Mouse (Mus musculus): Measurements from ENCODE around the gene Cntn5. TPM values are rescaled to one million over a fixed set of nuclear protein-coding genes. Genes with fewer than 3 reads are reported as not detected.

Cntn5 gene
- polyA plus RNA-seq, 1 experiment from 2014 or later = not detected

GRCm38 (mm10) chr9:9944872-9945271 lies 959.7 kb downstream of the Cntn5 start:
- ATAC-seq (replicated peaks; ENCODE audit: low FRiP score) = no peak
- Histone ChIP-seq H3K36me3 (ENCODE audit: control insufficient read depth, insufficient read depth, low read length) (no peaks in the 10 kb centered on the region), H3K27ac (ENCODE audit: low read depth, low read length) (no peak overlapping the region), H3K9me3 (ENCODE audit: control insufficient read depth, low read length) (no peaks in the 10 kb centered on the region), H3K27me3 (replicated peaks; ENCODE audit: control insufficient read depth, insufficient read depth, low read length) (no peaks in the 10 kb centered on the region), H3K9ac (ENCODE audit: low read depth, low read length) (no peak overlapping the region), H3K4me3 (ENCODE audit: low read depth, low read length) (no peak overlapping the region), H3K4me2 (no peak overlapping the region), H3K4me1 (replicated peaks; ENCODE audit: control insufficient read depth, insufficient read depth, low read length) (no peaks in the 10 kb centered on the region)
- 70% methylated on average over 1 of the region's 1 CpGs for WGBS
- DNase-seq (ENCODE audit: low spot score) = no peak

- ATAC-seq (replicated peaks; ENCODE audit: low FRiP score) (no peak), DNase-seq (ENCODE audit: low spot score) (no peak)
- H3K27me3 ChIP-seq (replicated peaks; ENCODE audit: control insufficient read depth, insufficient read depth, low read length) = no peaks in the 10 kb centered on the region
- H3K36me3 ChIP-seq (ENCODE audit: control insufficient read depth, insufficient read depth, low read length) = no peaks in the 10 kb centered on the region
- no peaks in the 10 kb centered on the region for H3K9me3 ChIP-seq (ENCODE audit: control insufficient read depth, low read length)
- H3K4me2 ChIP-seq = no peak overlapping the region
- H3K4me3 ChIP-seq (ENCODE audit: low read depth, low read length) = no peak overlapping the region
- H3K27ac ChIP-seq (ENCODE audit: low read depth, low read length) = no peak overlapping the region
- no peak overlapping the region for H3K9ac ChIP-seq (ENCODE audit: low read depth, low read length)
- 100% methylated on average over 1 of the region's 1 CpGs for WGBS
- no peaks in the 10 kb centered on the region for H3K4me1 ChIP-seq (replicated peaks; ENCODE audit: control insufficient read depth, insufficient read depth, low read length)
Observed at GRCm38 (mm10) chr9:9937444-9938436, 966.8 kb downstream of the Cntn5 start.

- Histone ChIP-seq H3K36me3 (ENCODE audit: control insufficient read depth, insufficient read depth, low read length) (no peaks in the 10 kb centered on the region), H3K4me1 (replicated peaks; ENCODE audit: control insufficient read depth, insufficient read depth, low read length) (no peaks in the 10 kb centered on the region), H3K27me3 (replicated peaks; ENCODE audit: control insufficient read depth, insufficient read depth, low read length) (no peaks in the 10 kb centered on the region), H3K27ac (ENCODE audit: low read depth, low read length) (no peak overlapping the region), H3K9ac (ENCODE audit: low read depth, low read length) (no peak overlapping the region), H3K4me3 (ENCODE audit: low read depth, low read length) (no peak overlapping the region), H3K9me3 (ENCODE audit: control insufficient read depth, low read length) (no peaks in the 10 kb centered on the region), H3K4me2 (no peak overlapping the region)
- no peak for ATAC-seq (replicated peaks; ENCODE audit: low FRiP score)
- DNase-seq (ENCODE audit: low spot score) = no peak
- WGBS = 86% methylated on average over 3 of the region's 3 CpGs
Observed at GRCm38 (mm10) chr9:9920580-9920979, 984.0 kb downstream of the Cntn5 start.

- H3K27ac ChIP-seq (ENCODE audit: low read depth, low read length) = no peak overlapping the region
- no peak overlapping the region for H3K9ac ChIP-seq (ENCODE audit: low read depth, low read length)
- ATAC-seq (replicated peaks; ENCODE audit: low FRiP score) (no peak), DNase-seq (ENCODE audit: low spot score) (no peak)
- no peaks in the 10 kb centered on the region for H3K36me3 ChIP-seq (ENCODE audit: control insufficient read depth, insufficient read depth, low read length)
- no peaks in the 10 kb centered on the region for H3K4me1 ChIP-seq (replicated peaks; ENCODE audit: control insufficient read depth, insufficient read depth, low read length)
- no peak overlapping the region for H3K4me3 ChIP-seq (ENCODE audit: low read depth, low read length)
- 62% methylated on average over 5 of the region's 5 CpGs for WGBS
- H3K9me3 ChIP-seq (ENCODE audit: control insufficient read depth, low read length) = no peaks in the 10 kb centered on the region
- no peak overlapping the region for H3K4me2 ChIP-seq
- H3K27me3 ChIP-seq (replicated peaks; ENCODE audit: control insufficient read depth, insufficient read depth, low read length) = no peaks in the 10 kb centered on the region
Observed at GRCm38 (mm10) chr9:9899070-9899469, 1005.5 kb downstream of the Cntn5 start.

GRCm38 (mm10) chr9:9886210-9886609 lies 1018.4 kb downstream of the Cntn5 start:
- Histone ChIP-seq H3K4me3 (ENCODE audit: low read depth, low read length) (no peak overlapping the region), H3K9ac (ENCODE audit: low read depth, low read length) (no peak overlapping the region), H3K27me3 (replicated peaks; ENCODE audit: control insufficient read depth, insufficient read depth, low read length) (no peaks in the 10 kb centered on the region), H3K4me2 (no peak overlapping the region), H3K9me3 (ENCODE audit: control insufficient read depth, low read length) (no peaks in the 10 kb centered on the region), H3K36me3 (ENCODE audit: control insufficient read depth, insufficient read depth, low read length) (no peaks in the 10 kb centered on the region), H3K27ac (ENCODE audit: low read depth, low read length) (no peak overlapping the region), H3K4me1 (replicated peaks; ENCODE audit: control insufficient read depth, insufficient read depth, low read length) (no peaks in the 10 kb centered on the region)
- ATAC-seq (replicated peaks; ENCODE audit: low FRiP score) (no peak), DNase-seq (ENCODE audit: low spot score) (no peak)
- WGBS = 70% methylated on average over 6 of the region's 6 CpGs

- ATAC-seq (replicated peaks; ENCODE audit: low FRiP score) (no peak), DNase-seq (ENCODE audit: low spot score) (no peak)
- H3K4me3 ChIP-seq (ENCODE audit: low read depth, low read length) = no peak overlapping the region
- no peak overlapping the region for H3K4me2 ChIP-seq
- no peaks in the 10 kb centered on the region for H3K4me1 ChIP-seq (replicated peaks; ENCODE audit: control insufficient read depth, insufficient read depth, low read length)
- no peak overlapping the region for H3K9ac ChIP-seq (ENCODE audit: low read depth, low read length)
- H3K27ac ChIP-seq (ENCODE audit: low read depth, low read length) = no peak overlapping the region
- 72% methylated on average over 8 of the region's 8 CpGs for WGBS
- H3K27me3 ChIP-seq (replicated peaks; ENCODE audit: control insufficient read depth, insufficient read depth, low read length) = no peaks in the 10 kb centered on the region
- no peaks in the 10 kb centered on the region for H3K36me3 ChIP-seq (ENCODE audit: control insufficient read depth, insufficient read depth, low read length)
- no peaks in the 10 kb centered on the region for H3K9me3 ChIP-seq (ENCODE audit: control insufficient read depth, low read length)
Observed at GRCm38 (mm10) chr9:9882779-9883383, 1021.7 kb downstream of the Cntn5 start.

- H3K4me1 ChIP-seq (replicated peaks; ENCODE audit: control insufficient read depth, insufficient read depth, low read length) = no peaks in the 10 kb centered on the region
- ATAC-seq (replicated peaks; ENCODE audit: low FRiP score) (no peak), DNase-seq (ENCODE audit: low spot score) (no peak)
- WGBS = 35% methylated on average over 7 of the region's 7 CpGs
- no peak overlapping the region for H3K4me3 ChIP-seq (ENCODE audit: low read depth, low read length)
- no peaks in the 10 kb centered on the region for H3K9me3 ChIP-seq (ENCODE audit: control insufficient read depth, low read length)
- H3K36me3 ChIP-seq (ENCODE audit: control insufficient read depth, insufficient read depth, low read length) = no peaks in the 10 kb centered on the region
- H3K27me3 ChIP-seq (replicated peaks; ENCODE audit: control insufficient read depth, insufficient read depth, low read length) = no peaks in the 10 kb centered on the region
- no peak overlapping the region for H3K9ac ChIP-seq (ENCODE audit: low read depth, low read length)
- H3K27ac ChIP-seq (ENCODE audit: low read depth, low read length) = no peak overlapping the region
- no peak overlapping the region for H3K4me2 ChIP-seq
Observed at GRCm38 (mm10) chr9:9872112-9873035, 1032.2 kb downstream of the Cntn5 start.

GRCm38 (mm10) chr9:9860631-9861030 lies 1043.9 kb downstream of the Cntn5 start:
- no peak overlapping the region for H3K4me2 ChIP-seq
- no peak overlapping the region for H3K27ac ChIP-seq (ENCODE audit: low read depth, low read length)
- ATAC-seq (replicated peaks; ENCODE audit: low FRiP score) (no peak), DNase-seq (ENCODE audit: low spot score) (no peak)
- no peaks in the 10 kb centered on the region for H3K36me3 ChIP-seq (ENCODE audit: control insufficient read depth, insufficient read depth, low read length)
- no peak overlapping the region for H3K9ac ChIP-seq (ENCODE audit: low read depth, low read length)
- H3K9me3 ChIP-seq (ENCODE audit: control insufficient read depth, low read length) = no peaks in the 10 kb centered on the region
- H3K4me3 ChIP-seq (ENCODE audit: low read depth, low read length) = no peak overlapping the region
- no peaks in the 10 kb centered on the region for H3K4me1 ChIP-seq (replicated peaks; ENCODE audit: control insufficient read depth, insufficient read depth, low read length)
- no peaks in the 10 kb centered on the region for H3K27me3 ChIP-seq (replicated peaks; ENCODE audit: control insufficient read depth, insufficient read depth, low read length)
- 68% methylated on average over 3 of the region's 3 CpGs for WGBS
